Mouse (Mus musculus) neutrophil, adult 65 days (primary cell): ENCODE data around the gene Ptcd2. TPM values are rescaled to one million over a fixed set of nuclear protein-coding genes. Genes with fewer than 3 reads are reported as not detected.

Source experiments
- total RNA-seq: library from RNA; stranded (reverse); gene quantifications from 2 replicates; pipeline ENCODE4 v1.2.4, GENCODE M21; 2023

Gene Ptcd2
- 13.5 and 14.9 TPM in 2 replicates for total RNA-seq

GRCm38 (mm10) chr13:99344599-99345575 is at the start of gene Ptcd2, which contains the start of gene Mrps27:
TSS of gene Ptcd2 (minus strand) at chr13:99344705.
TSS of gene Mrps27 (plus strand) at chr13:99344786.

Other genes with a start within 250 kb of the Ptcd2 start
- 0.06 TPM in 1 of 2 replicates, not detected in the other for gene Zfp366, start 159.9 kb downstream of the Ptcd2 start, total RNA-seq
- 3.6 and 5.0 TPM in 2 replicates for gene Mrps27, start 81 bp upstream of the Ptcd2 start, total RNA-seq
- gene Map1b, start 171.8 kb upstream of the Ptcd2 start, total RNA-seq, result 0.23 and 0.25 TPM in 2 replicates